Mouse (Mus musculus) MEL (cell line): ENCODE measurements around the gene Hoxb7.

Experiments
- BHLHE40 ChIP-seq: IDR thresholded peaks from 2 replicates; pipeline ENCODE4 v1.6.1; 2012; ENCODE audit warnings: low read depth, mild to moderate bottlenecking, inconsistent platforms, low read length, improper control_type of control experiment, borderline replicate concordance
- CTCF ChIP-seq, 3 experiments: IDR thresholded peaks in 2 of 3; conservative IDR thresholded peaks in 1 of 3; 2 replicates each; pipeline ENCODE4 v1.5.1; 2011 to 2012; ENCODE audit warnings: low read length in 3 of 3, low read depth in 2 of 3, mild to moderate bottlenecking in 2 of 3, improper control_type of control experiment in 1 of 3, inconsistent platforms in 1 of 3, mixed read lengths in 1 of 3, moderate library complexity in 1 of 3; ENCODE audit not compliant: control insufficient read depth in 1 of 3, insufficient read depth in 1 of 3, poor library complexity in 1 of 3, severe bottlenecking in 1 of 3
- E2F4 ChIP-seq: IDR thresholded peaks from 2 replicates; pipeline ENCODE4 v1.6.1; 2011; ENCODE audit warnings: low read depth, low read length, improper control_type of control experiment, borderline replicate concordance
- EP300 ChIP-seq, 2 experiments: IDR thresholded peaks; 2 replicates each; pipeline ENCODE4 v1.6.1; 2011; ENCODE audit warnings: improper control_type of control experiment in 2 of 2, low read length in 2 of 2, low read depth in 1 of 2, mild to moderate bottlenecking in 1 of 2
- GATA1 ChIP-seq: IDR thresholded peaks from 2 replicates; pipeline ENCODE4 v1.6.1; 2011; ENCODE audit warnings: low read depth, low read length, improper control_type of control experiment
- MAFK ChIP-seq: IDR thresholded peaks from 2 replicates; pipeline ENCODE4 v1.6.1; 2011; ENCODE audit warnings: low read depth, mild to moderate bottlenecking, low read length, improper control_type of control experiment, borderline replicate concordance
- MAZ ChIP-seq: IDR thresholded peaks from 2 replicates; pipeline ENCODE4 v1.6.1; 2012; ENCODE audit warnings: low read depth, mild to moderate bottlenecking, inconsistent platforms, low read length, improper control_type of control experiment
- NRF1 ChIP-seq: IDR thresholded peaks from 2 replicates; pipeline ENCODE4 v1.6.1; 2014; ENCODE audit warnings: low read depth, mild to moderate bottlenecking, inconsistent platforms, low read length, improper control_type of control experiment, moderate library complexity; ENCODE audit not compliant: poor library complexity, insufficient read depth, severe bottlenecking
- POLR2A ChIP-seq, 2 experiments: IDR thresholded peaks; 2 replicates each; pipeline ENCODE4 v1.6.1; 2011 to 2012; ENCODE audit warnings: low read length in 2 of 2, mild to moderate bottlenecking in 2 of 2, control low read depth in 1 of 2, improper control_type of control experiment in 1 of 2, low read depth in 1 of 2, moderate library complexity in 1 of 2; ENCODE audit not compliant: control insufficient read depth in 1 of 2, insufficient read depth in 1 of 2, poor library complexity in 1 of 2
- SMC3 ChIP-seq: IDR thresholded peaks from 2 replicates; pipeline ENCODE4 v1.6.1; 2011; ENCODE audit warnings: low read depth, low read length, improper control_type of control experiment
- TAL1 ChIP-seq: IDR thresholded peaks from 2 replicates; pipeline ENCODE4 v1.6.1; 2012; ENCODE audit warnings: mild to moderate bottlenecking, inconsistent platforms, low read length, moderate library complexity, mixed read lengths
- TBP ChIP-seq: IDR thresholded peaks from 2 replicates; pipeline ENCODE4 v1.8.0; 2011; ENCODE audit warnings: low read depth, low read length, improper control_type of control experiment
- TCF12 ChIP-seq: IDR thresholded peaks from 2 replicates; pipeline ENCODE4 v1.6.1; 2014; ENCODE audit warnings: low read depth, mild to moderate bottlenecking, inconsistent platforms, low read length, improper control_type of control experiment, moderate library complexity

GRCm38 (mm10) chr11:96327122-96327521, 40.7 kb downstream of the Hoxb7 start:
- TF ChIP-seq POLR2A (IDR thresholded peaks at IDR 0.05; ENCODE audit: control insufficient read depth in 1 of 2, insufficient read depth in 1 of 2, low read depth in 1 of 2, low read length in 2 of 2, poor library complexity in 1 of 2): no peak
- TF ChIP-seq NRF1: no peak
- no peak for TF ChIP-seq SMC3
- no peak for TF ChIP-seq CTCF (IDR thresholded peaks at IDR 0.05 in 2 of 3, conservative IDR thresholded peaks at IDR 0.05 in 1 of 3; ENCODE audit: control insufficient read depth in 1 of 3, insufficient read depth in 1 of 3, low read depth in 2 of 3, low read length in 3 of 3, poor library complexity in 1 of 3, severe bottlenecking in 1 of 3)
- TF ChIP-seq TCF12: no peak
- no peak for TF ChIP-seq TAL1
- TF ChIP-seq GATA1: no peak
- TF ChIP-seq E2F4: no peak
- TF ChIP-seq TBP: no peak
- no peak for TF ChIP-seq MAZ
- no peak for TF ChIP-seq EP300 (IDR thresholded peaks at IDR 0.05; ENCODE audit: low read depth in 1 of 2, low read length in 2 of 2)
- TF ChIP-seq BHLHE40: no peak
- TF ChIP-seq MAFK: no peak
